In the genomic region with DNA sequence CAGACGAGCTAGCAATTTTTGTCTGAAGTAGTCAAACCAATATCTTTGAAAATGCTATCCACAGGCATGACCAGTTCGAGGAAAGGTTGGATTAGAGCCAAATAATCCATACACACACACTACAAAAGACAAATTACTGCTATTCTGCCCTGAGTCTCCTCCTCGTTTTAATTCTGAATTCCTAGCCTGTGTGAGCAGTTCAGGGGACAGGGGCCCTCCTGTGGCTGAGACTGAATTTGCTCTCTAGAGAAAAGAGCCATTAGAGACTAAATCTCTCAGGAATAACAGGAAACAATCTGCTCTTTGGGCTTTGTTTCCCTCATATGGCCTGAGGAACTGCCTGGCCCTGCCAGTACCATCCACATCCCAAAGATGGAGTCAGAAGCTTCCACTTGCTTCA, we compare ENCODE assay signal across 10 mouse cellular contexts. TPM values are rescaled to one million over a fixed set of nuclear protein-coding genes. Genes with fewer than 3 reads are reported as not detected.
A peak's percentile ranks its signal among the peaks of the same experiment; 100 is the strongest.
DNase-seq lines count a peak whose midpoint lies in the region; ATAC-seq and TF ChIP-seq lines count a peak whose summit lies in the region.
"Had no signal": no experiment of that assay in that cellular context is flagged by ENCODE, and none has a peak within 500 bp of the region (broad histone marks: within the 10 kb centered on the region; RNA-seq: fewer than 3 reads in every experiment).

No protein-coding gene starts in this region.

- H3K27me3 ChIP-seq in hindbrain, embryonic 11.5 days (ENCODE audit: control insufficient read depth, insufficient read depth, low read length) = peaks cover 29% of the 10 kb centered on the region
- peaks cover 56% of the 10 kb centered on the region for H3K27me3 ChIP-seq in hindbrain, embryonic 12.5 days

- H3K9ac ChIP-seq in hindbrain, embryonic 11.5 days (ENCODE audit: low read depth, low read length) = no peak overlapping the region
- no peak overlapping the region for H3K9ac ChIP-seq in hindbrain, embryonic 12.5 days
- H3K9ac ChIP-seq: liver, embryonic 15.5 days had no signal

- TF ChIP-seq POLR2A in lung, adult 2 months (IDR thresholded peaks at IDR 0.05; ENCODE audit: borderline replicate concordance, extremely low read depth, low read depth, low read length) = no peak
- TF ChIP-seq POLR2A in bone marrow, adult 2 months (IDR thresholded peaks at IDR 0.05; ENCODE audit: borderline replicate concordance, control insufficient read depth, low read depth, low read length) = no peak

- H3K9me3 ChIP-seq in hindbrain, embryonic 11.5 days (ENCODE audit: control insufficient read depth, low read length) = no peaks in the 10 kb centered on the region
- H3K9me3 ChIP-seq in hindbrain, embryonic 12.5 days (replicated peaks) = no peaks in the 10 kb centered on the region
- H3K9me3 ChIP-seq: liver, embryonic 15.5 days had no signal

- H3K4me1 ChIP-seq in hindbrain, embryonic 11.5 days (replicated peaks; ENCODE audit: control insufficient read depth, insufficient read depth, low read length) = peaks cover 7% of the 10 kb centered on the region; the same call in 1 of the 2 replicates
- H3K4me1 ChIP-seq in hindbrain, embryonic 12.5 days = peaks cover 19% of the 10 kb centered on the region
- H3K4me1 ChIP-seq in lung, adult 2 months (ENCODE audit: control insufficient read depth, insufficient read depth, low read length) = no peaks in the 10 kb centered on the region
- peaks cover 8% of the 10 kb centered on the region for H3K4me1 ChIP-seq in bone marrow, adult 2 months (ENCODE audit: control insufficient read depth, insufficient read depth, low read length)

- TF ChIP-seq CTCF in lung, adult 2 months (IDR thresholded peaks at IDR 0.05; ENCODE audit: insufficient read depth, low read length) = peak; percentile 52
- peak; percentile 37; the same call in 1 of the 2 replicates for TF ChIP-seq CTCF in bone marrow, adult 2 months (IDR thresholded peaks at IDR 0.05; ENCODE audit: control insufficient read depth, insufficient read depth, low read length)

- 53% methylated on average over 3 of the region's 3 CpGs for WGBS in hindbrain, embryonic 11.5 days
- WGBS in hindbrain, embryonic 12.5 days = 55% methylated on average over 3 of the region's 3 CpGs
- 39% methylated on average over 3 of the region's 3 CpGs for WGBS in lung, adult 2 months
- 42% methylated on average over 3 of the region's 3 CpGs for WGBS in bone marrow, adult 2 months

- no peak overlapping the region for H3K4me2 ChIP-seq in hindbrain, embryonic 11.5 days (replicated peaks; ENCODE audit: low read depth, low read length)
- H3K4me2 ChIP-seq in hindbrain, embryonic 12.5 days (replicated peaks) = no peak overlapping the region
- H3K4me2 ChIP-seq: liver, embryonic 15.5 days had no signal

- H3K36me3 ChIP-seq in hindbrain, embryonic 11.5 days (ENCODE audit: control insufficient read depth, insufficient read depth, low read length) = no peaks in the 10 kb centered on the region
- no peaks in the 10 kb centered on the region for H3K36me3 ChIP-seq in hindbrain, embryonic 12.5 days
- H3K36me3 ChIP-seq: G1E; liver, embryonic 15.5 days had no signal

- ATAC-seq in hindbrain, embryonic 11.5 days (ENCODE audit: low FRiP score) = no peak
- no peak for ATAC-seq in hindbrain, embryonic 12.5 days (ENCODE audit: low FRiP score)

- DNase-seq in hindbrain, embryonic 11.5 days (ENCODE audit: low spot score) = peak; percentile 19
- DNase-seq in lung, adult 2 months = no peak
- no peak for DNase-seq in lung, postnatal 25 days (ENCODE audit: low spot score)
- peak; percentile 35 to 52 for DNase-seq in kidney, postnatal 4 days
- DNase-seq in cerebellum, postnatal 25 days = no peak
- no peak for DNase-seq in right cerebral cortex, postnatal 4 days

- no peak overlapping the region for H3K4me3 ChIP-seq in hindbrain, embryonic 11.5 days (ENCODE audit: low read depth, low read length)
- no peak overlapping the region for H3K4me3 ChIP-seq in hindbrain, embryonic 12.5 days
- H3K4me3 ChIP-seq in lung, adult 2 months (replicated peaks; ENCODE audit: extremely low read depth, low read depth, low read length) = no peak overlapping the region
- no peak overlapping the region for H3K4me3 ChIP-seq in bone marrow, adult 2 months (replicated peaks; ENCODE audit: control insufficient read depth, low read depth, low read length)
- H3K4me3 ChIP-seq: liver, embryonic 15.5 days had no signal

- H3K27ac ChIP-seq in hindbrain, embryonic 11.5 days (ENCODE audit: low read depth, low read length) = no peak overlapping the region
- H3K27ac ChIP-seq in hindbrain, embryonic 12.5 days = no peak overlapping the region
- no peak overlapping the region for H3K27ac ChIP-seq in bone marrow, adult 2 months (ENCODE audit: control insufficient read depth, insufficient read depth, low read depth, low read length, poor library complexity)
- H3K27ac ChIP-seq: liver, embryonic 15.5 days had no signal

RNA-seq across cellular contexts. Expression of a gene that starts 3.2 kb away (rescaled TPM):
- polyA plus RNA-seq in hindbrain, embryonic 11.5 days (2014; fragmentation: Nextera tagmentation; extraction: Ambion mirVana) = 5.3 and 5.6 TPM in 2 replicates
- 8.3 and 10.4 TPM in 2 replicates for polyA plus RNA-seq in hindbrain, embryonic 12.5 days (2016; fragmentation: Nextera tagmentation; extraction: Ambion mirVana)
- polyA plus RNA-seq in lung, adult 2 months (2012; rRNA removed) = 32.4 and 49.5 TPM in 2 replicates
- polyA plus RNA-seq in bone marrow, adult 2 months (2011; ENCODE audit: insufficient read depth, insufficient read length, low replicate concordance, missing spikeins) = 10.1 and 18.0 TPM in 2 replicates
- polyA plus RNA-seq: G1E had no signal

Comparison
In these comparisons a context has a peak if more than half of its experiments do, and no peak if none do; other contexts are left out.
1. DNase-seq: peak in hindbrain, embryonic 11.5 days (single experiment) and kidney, postnatal 4 days (2 of 2); none in lung, adult 2 months (single experiment), lung, postnatal 25 days (single experiment), cerebellum, postnatal 25 days (0 of 2) and right cerebral cortex, postnatal 4 days (single experiment).